In the genomic region with DNA sequence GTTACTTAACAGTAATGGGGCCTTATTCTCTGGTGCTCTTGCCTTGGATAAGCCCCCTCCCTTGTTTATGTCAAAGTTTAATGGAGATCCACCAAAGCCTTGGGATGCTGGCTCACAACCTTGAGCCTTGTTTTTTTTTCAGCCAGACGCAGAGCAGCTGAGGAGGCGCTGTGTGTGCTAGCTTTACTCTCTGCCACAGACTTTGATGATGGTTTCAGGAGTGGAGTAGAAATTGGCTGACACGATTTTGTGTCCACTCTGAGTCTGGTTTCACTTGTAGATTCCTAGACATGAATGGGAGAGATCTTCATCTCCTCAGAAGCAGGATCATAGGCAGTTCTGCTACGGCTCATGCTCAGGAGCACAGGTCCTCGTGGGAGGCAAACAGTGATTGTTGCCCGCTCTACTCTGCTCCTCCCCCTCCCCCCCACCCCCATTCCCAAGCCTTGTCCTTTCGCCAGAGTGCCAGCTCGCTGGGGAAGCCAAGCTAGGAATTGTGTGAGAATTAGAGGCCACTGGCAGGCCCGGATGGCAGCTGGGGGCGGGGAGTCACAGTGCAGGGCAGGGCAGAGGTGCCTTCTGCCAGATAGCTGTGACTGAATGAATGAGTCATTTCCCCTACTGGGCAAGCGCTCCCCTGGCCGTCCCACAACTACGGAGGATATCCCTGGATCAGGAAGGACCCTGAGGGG, we compare ENCODE assay signal across 8 mouse cellular contexts. TPM values are rescaled to one million over a fixed set of nuclear protein-coding genes. Genes with fewer than 3 reads are reported as not detected.
DNase-seq lines count a peak whose midpoint lies in the region; ATAC-seq and TF ChIP-seq lines count a peak whose summit lies in the region.

No protein-coding gene starts in this region.

- 5% methylated on average over 12 of the region's 13 CpGs for WGBS in lung, postnatal 0 days

- peak overlapping the region; percentile 46 for H3K4me3 ChIP-seq in lung, postnatal 0 days (ENCODE audit: low read depth, low read length)

- no peaks in the 10 kb centered on the region for H3K36me3 ChIP-seq in lung, postnatal 0 days (ENCODE audit: insufficient read depth, low read length)

- H3K4me1 ChIP-seq in lung, postnatal 0 days (ENCODE audit: insufficient read depth, low read depth, low read length) = peaks cover 6% of the 10 kb centered on the region; the same call in 1 of the 2 replicates

- H3K4me2 ChIP-seq in lung, postnatal 0 days (replicated peaks; ENCODE audit: low read depth, low read length) = peak overlapping the region; percentile 79

- ATAC-seq in lung, postnatal 0 days = peak; percentile 98

- no peak for TF ChIP-seq CTCF in lung, postnatal 0 days (IDR thresholded peaks at IDR 0.05)

- DNase-seq in urinary bladder, adult 18-20 months (ENCODE audit: low spot score in 2 of 2) = peak; percentile 29 to 35
- DNase-seq in urinary bladder, postnatal 4 days (ENCODE audit: low spot score in 2 of 2) = no peak
- DNase-seq in embryo, embryonic 9.5 days (ENCODE audit: extremely low spot score) = peak; percentile 45
- peak; percentile 71 to 75 for DNase-seq in heart, adult 9 months (ENCODE audit: low spot score in 2 of 2)
- DNase-seq in kidney, adult 8-10 months = peak; percentile 67 to 76
- peak; percentile 83 for DNase-seq in lung, postnatal 0 days (ENCODE audit: low spot score)
- DNase-seq in retina, postnatal 1 day = peak; percentile 72
- no peak for DNase-seq in thymus, postnatal 25 days

- peaks cover 10% of the 10 kb centered on the region; the same call in 1 of the 2 replicates for H3K27me3 ChIP-seq in lung, postnatal 0 days (replicated peaks; ENCODE audit: insufficient read depth, low read length)

- no peaks in the 10 kb centered on the region for H3K9me3 ChIP-seq in lung, postnatal 0 days (ENCODE audit: low read length)

- H3K27ac ChIP-seq in lung, postnatal 0 days (ENCODE audit: low read length) = 0 out of 2 replicates have a peak overlapping the region, but pooled peaks have one; percentile 2

- peak overlapping the region; percentile 41; the same call in 1 of the 2 replicates for H3K9ac ChIP-seq in lung, postnatal 0 days (replicated peaks; ENCODE audit: low read depth)

- TF ChIP-seq EP300 in lung, postnatal 0 days (IDR thresholded peaks at IDR 0.05) = peak; percentile 58; the same call in 1 of the 2 replicates

RNA-seq across cellular contexts. Expression of a gene that starts 0.4 kb away (rescaled TPM):
- 22.8 and 28.9 TPM in 2 replicates for polyA plus RNA-seq in lung, postnatal 0 days (2015; fragmentation: Nextera tagmentation; extraction: Ambion mirVana)

Comparison
In these comparisons a context has a peak if more than half of its experiments do, and no peak if none do; other contexts are left out.
1. DNase-seq: peak in urinary bladder, adult 18-20 months (2 of 2), embryo, embryonic 9.5 days (single experiment), heart, adult 9 months (2 of 2), kidney, adult 8-10 months (2 of 2), lung, postnatal 0 days (single experiment) and retina, postnatal 1 day (single experiment); none in urinary bladder, postnatal 4 days (0 of 2) and thymus, postnatal 25 days (single experiment).